Mouse (Mus musculus): ENCODE measurements at regions not wholly inside any gene's neighbourhood (a gene's known extent, or its start where the extent isn't known, plus 50 kb on each side); places are given as distances from the start of the nearest gene placed in this dataset.

DNA sequence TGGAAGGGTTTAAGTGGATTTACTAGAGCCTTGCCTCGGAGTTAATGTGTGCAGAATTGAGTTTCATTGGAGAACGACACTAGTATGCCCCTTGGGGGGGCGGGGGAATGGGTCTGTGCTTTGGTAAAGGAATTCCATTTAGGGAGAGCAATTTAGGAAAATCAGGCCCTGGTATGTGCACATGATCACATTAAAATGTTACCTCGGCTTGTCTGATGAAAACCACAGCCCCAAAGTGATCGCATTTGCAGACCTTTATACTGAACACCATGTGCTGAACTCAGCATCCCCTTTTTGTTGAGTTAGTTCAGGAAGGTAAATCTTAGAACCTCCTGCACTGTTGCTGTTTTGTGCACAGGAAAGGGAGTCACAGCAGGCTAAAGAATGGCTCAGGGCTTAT, 219.6 kb upstream of the Marcks start:
- TF ChIP-seq GATA1 (IDR thresholded peaks at IDR 0.05; ENCODE audit: borderline replicate concordance, low read length) (no peak), CTCF (IDR thresholded peaks at IDR 0.05; ENCODE audit: low read depth, low read length) (no peak)

Data from G1E (cell line).